Mouse (Mus musculus) thymus, postnatal 0 days (tissue): Measurements from ENCODE around the gene Nono. TPM values are rescaled to one million over a fixed set of nuclear protein-coding genes. Genes with fewer than 3 reads are reported as not detected.

Source experiments
- DNase-seq: peaks from one replicate; pipeline ENCODE4 v3.0.0-alpha.2; 2015; ENCODE audit warnings: low spot score
- polyA plus RNA-seq: library from polyadenylated mRNA; unstranded; fragments of >200 nt; fragmentation: Nextera tagmentation; extraction: Ambion mirVana; gene quantifications from 2 replicates; pipeline ENCODE4 v1.2.1, GENCODE M21; 2015

Gene Nono
- polyA plus RNA-seq: 313 and 367 TPM in 2 replicates

- peak; percentile 94 for DNase-seq
Observed at GRCm38 (mm10) chrX:101429142-101429949, at the start of gene Nono. Nono (plus strand) TSS chrX:101429318.

GRCm38 (mm10) chrX:101379744-101380143 is 49.4 kb upstream of the Nono start:
- DNase-seq: no peak

- DNase-seq: no peak
Observed at GRCm38 (mm10) chrX:101383455-101383854, 45.7 kb upstream of the Nono start.

GRCm38 (mm10) chrX:101384439-101385137 is 44.5 kb upstream of the Nono start:
- no peak for DNase-seq

- DNase-seq: no peak
Observed at GRCm38 (mm10) chrX:101386222-101386621, 42.9 kb upstream of the Nono start.

- DNase-seq: no peak
Observed at GRCm38 (mm10) chrX:101388866-101389537, 40.1 kb upstream of the Nono start.

GRCm38 (mm10) chrX:101394341-101394740 is 34.8 kb upstream of the Nono start:
- DNase-seq: no peak

GRCm38 (mm10) chrX:101396459-101396858 is 32.7 kb upstream of the Nono start:
- no peak for DNase-seq

- peak; percentile 8 for DNase-seq
Observed at GRCm38 (mm10) chrX:101418946-101419724, 10.0 kb upstream of the Nono start.

- peak; percentile 87 for DNase-seq
Observed at GRCm38 (mm10) chrX:101419725-101420699, 9.1 kb upstream of the Nono start.

- no peak for DNase-seq
Observed at GRCm38 (mm10) chrX:101420700-101421095, 8.4 kb upstream of the Nono start, which contains the start of gene Zmym3. Zmym3 (minus strand) TSS chrX:101420849.

- no peak for DNase-seq
Observed at GRCm38 (mm10) chrX:101423462-101423861, 5.7 kb upstream of the Nono start.

- DNase-seq: peak; percentile 21
Observed at GRCm38 (mm10) chrX:101427774-101428173, 1.3 kb upstream of the Nono start.

GRCm38 (mm10) chrX:101428785-101429141 is 355 bp upstream of the Nono start:
- no peak for DNase-seq

- DNase-seq: no peak
Observed at GRCm38 (mm10) chrX:101429976-101430375, 858 bp downstream of the Nono start.

GRCm38 (mm10) chrX:101448886-101449475 is 19.9 kb downstream of the Nono start, which contains the start of gene Itgb1bp2:
Itgb1bp2 (plus strand) TSS chrX:101449088.
- no peak for DNase-seq

GRCm38 (mm10) chrX:101451147-101451546 is 22.0 kb downstream of the Nono start:
- no peak for DNase-seq

GRCm38 (mm10) chrX:101451591-101451990 is 22.5 kb downstream of the Nono start:
- DNase-seq: no peak

- DNase-seq: no peak
Observed at GRCm38 (mm10) chrX:101472202-101472601, 43.1 kb downstream of the Nono start.
